Mouse (Mus musculus) fibroblast of lung, adult 2 months (primary cell): ENCODE measurements at regions not wholly inside any gene's neighbourhood (a gene's known extent, or its start where the extent isn't known, plus 50 kb on each side); places are given as distances from the start of the nearest gene placed in this dataset.

Source experiments
- DNase-seq: peaks from one replicate; pipeline ENCODE4 v3.0.0-alpha.2; 2011; ENCODE audit warnings: low read depth

DNA sequence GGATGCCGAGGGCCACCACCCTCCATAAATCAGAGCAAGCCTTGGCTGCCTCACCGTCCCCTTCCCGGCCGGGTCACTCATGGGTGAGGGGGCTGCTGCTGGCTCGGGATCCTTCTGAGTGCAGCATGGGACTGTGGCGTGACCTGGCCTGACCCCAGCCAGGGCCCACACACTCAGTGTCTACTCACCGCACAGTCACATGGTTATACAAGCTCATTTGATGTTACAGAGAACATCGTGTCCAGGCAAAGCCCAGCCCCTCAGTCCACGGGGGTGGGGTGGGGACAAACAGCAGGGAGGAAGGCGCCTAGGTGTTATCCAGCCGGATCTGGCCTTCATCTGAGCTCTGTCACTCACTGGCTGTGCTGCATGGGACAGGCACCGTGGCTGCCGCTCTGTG lies 195.9 kb upstream of the Dio3 start:
- DNase-seq, result no peak

DNA sequence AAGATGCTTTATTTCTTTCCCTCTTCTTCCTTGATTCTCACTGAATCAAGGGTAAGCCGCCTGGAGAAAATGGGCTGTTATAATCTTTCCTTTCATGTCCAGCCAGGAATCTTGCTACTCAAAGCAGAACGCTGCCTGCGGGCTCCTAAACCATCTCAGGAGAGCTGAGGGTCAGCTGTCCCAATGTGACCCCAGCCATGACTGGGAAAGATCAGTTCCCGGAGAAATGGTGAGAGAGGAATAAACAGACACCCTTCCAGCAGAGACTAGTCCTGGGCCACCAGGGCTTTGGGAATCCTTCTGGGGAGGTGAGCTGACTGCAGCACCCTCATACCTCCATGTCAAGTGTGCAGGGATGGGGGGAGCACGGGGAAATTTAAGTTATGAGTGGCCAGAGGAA lies 195.4 kb upstream of the Dio3 start:
- no peak for DNase-seq

DNA sequence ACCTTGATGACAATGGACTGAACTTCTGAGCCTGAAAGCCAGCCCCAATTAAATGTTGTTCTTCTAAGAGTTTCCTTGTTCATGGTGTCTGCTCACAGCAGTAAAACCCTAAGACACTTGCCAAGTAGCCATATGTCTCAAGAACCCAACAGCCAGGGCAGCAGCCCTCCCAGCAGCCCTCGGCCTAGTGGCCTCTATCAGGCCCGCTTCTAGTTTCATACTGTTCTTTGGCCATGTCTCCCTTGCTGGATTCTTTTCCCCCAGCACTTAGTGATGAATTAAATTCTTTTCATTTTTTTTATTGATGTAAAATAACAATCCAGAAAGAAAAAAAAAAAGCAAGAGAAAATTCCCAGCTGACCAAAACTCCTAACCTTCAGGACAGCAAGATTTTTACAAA lies 191.9 kb upstream of the Dio3 start:
- DNase-seq, result no peak

- DNase-seq, result peak; percentile 63
Observed at GRCm38 (mm10) chr12:110087812-110088211, 191.1 kb upstream of the Dio3 start.

DNA sequence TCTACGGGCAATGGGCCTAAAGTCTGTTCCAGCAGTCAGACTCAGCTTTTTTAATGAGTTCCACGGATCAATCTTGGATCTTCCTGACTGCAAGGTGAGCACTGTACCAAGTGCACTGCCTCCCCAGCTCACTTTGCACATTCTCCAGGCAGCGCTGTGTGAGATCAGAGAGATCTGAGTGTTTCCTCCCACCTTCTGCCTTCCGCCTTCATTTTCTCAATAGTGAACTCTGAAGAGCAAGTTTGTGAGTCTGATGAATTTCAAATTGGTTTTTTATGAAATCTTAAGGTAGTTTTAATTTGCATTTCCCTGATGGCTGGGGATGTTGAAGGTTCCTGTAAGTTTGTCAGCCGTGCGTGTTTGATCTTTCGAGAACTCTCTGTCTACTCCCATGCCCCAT lies 176.7 kb upstream of the Dio3 start:
- DNase-seq, result no peak

DNA sequence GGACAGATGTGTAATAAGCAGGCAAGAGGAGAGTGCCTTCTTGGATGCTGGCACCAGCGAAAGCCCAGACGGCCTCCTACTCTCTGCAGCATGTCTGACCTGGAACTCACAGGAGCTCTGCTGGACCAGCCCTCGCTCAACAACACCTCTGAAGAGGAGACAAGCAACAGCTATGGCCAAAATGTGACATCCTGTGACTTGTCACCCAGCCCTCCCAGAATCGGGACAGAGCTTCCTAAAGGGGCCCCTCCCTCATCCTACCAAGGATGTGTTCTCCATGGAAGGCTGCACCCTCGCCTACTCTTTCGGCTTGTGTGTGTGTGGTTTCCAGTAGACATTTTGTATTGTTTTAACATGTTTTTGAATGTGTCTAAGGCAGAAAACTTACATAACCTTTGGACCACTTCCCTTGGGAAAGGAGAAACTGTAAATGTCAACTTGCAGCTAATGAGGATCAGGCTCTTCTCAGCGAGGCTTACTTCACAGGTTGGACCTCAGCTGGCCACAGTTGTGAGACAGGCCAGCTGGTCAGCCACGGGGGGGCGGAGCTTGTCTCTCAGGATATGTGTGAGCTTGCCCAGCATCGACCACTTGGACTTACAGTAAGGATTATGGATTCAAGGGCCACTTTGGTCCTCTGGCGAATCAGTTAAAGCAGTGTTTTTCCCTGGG lies 166.7 kb upstream of the Dio3 start:
- peak; percentile 69 for DNase-seq

DNA sequence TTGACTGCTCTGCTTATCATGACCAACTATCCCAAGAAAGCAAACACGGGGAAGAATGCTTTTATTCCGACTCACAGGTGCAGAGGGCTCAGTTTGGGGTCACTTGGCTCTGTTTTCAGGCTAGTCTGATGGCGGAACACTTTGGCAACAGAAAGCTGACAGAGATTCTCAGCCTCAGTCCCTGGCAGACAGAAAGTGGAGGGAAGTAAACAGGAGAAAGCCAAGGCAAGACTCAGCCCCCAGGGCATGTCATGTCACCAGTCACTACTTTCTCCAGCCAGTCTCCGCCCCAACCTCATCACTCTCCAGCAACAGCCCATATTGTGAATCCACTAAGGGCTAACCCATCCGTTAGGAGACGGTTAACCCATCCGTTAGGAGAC lies 166.2 kb upstream of the Dio3 start:
- no peak for DNase-seq

DNA sequence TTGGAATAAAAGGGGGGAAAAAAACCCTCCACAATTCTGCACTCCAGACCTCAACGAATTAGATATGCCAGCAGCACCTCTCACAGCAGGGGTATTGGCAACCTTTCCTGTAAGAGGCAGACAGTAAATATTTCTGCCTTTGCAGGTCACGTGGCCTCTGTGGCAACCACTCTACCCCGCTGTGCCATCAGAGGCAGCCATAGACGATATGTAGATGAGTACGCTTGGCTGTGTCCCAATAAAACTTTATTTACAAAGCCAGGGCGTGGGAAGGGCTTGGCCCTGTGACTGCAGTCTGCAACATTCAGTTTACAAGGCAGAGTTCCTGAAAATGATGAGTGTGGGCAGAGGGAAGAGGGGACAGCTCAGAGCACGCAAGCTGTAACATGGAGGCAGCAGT lies 158.7 kb upstream of the Dio3 start:
- DNase-seq, result no peak

GRCm38 (mm10) chr12:110122976-110123375 lies 155.9 kb upstream of the Dio3 start:
- peak; percentile 85 for DNase-seq

DNA sequence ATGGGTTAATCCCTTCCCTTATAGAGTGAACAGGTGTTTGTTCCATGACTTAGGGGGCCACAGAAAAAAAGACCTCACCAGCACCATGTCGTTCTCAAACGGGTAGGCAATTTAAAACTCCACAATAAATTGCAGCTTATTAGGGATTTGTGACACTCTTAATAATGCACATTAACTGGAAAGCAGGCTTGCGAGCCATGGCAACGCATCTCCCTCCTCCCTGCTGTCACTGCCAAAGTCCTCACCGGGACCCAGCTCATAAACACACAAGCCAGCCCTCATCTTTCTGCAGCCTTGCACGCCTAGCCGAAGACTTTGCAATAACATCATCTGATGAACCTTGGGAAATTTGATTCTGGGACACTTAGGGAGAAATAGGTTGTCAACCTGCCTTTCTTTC lies 152.3 kb upstream of the Dio3 start:
- no peak for DNase-seq

DNA sequence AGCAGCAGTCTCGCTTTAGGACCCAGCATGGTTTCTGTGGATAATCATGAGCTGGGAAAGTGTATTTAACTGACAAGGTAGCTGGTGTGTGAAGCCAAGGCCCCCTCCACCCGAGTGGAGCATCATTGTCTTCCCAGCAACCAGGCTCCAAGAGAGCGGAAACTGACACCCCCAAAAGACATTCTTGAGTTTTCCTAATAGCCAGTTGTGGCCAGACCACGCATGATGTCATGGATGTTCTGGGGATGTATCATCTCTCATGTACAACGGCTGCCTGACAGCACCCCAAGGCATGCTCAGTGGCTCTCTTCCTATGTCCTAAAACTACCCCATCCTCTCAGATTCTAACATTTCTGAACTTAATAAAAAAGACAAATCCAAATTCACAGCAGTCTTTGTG lies 133.5 kb upstream of the Dio3 start:
- no peak for DNase-seq

- no peak for DNase-seq
Observed at GRCm38 (mm10) chr12:110154225-110154962, 124.5 kb upstream of the Dio3 start.

DNA sequence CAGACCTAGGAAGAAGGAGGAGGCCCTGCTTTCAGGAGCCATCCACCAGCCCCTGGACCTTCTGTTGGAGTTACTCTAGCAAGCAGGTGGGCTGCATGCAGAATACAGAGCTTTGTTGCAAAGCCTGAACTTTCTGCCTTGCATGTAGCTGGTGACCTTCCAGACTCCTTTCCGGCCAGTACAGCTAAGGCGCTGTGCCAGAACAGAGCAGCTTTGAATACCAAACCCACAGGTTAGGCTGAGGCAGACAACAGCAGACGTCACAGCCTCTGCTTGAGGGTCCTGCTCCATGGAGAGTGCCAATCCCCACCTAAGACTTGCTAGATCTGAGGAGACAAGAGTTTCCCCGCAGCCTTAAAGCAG lies 123.9 kb upstream of the Dio3 start:
- DNase-seq, result no peak

GRCm38 (mm10) chr12:110156441-110156840 lies 122.4 kb upstream of the Dio3 start:
- DNase-seq, result no peak

DNA sequence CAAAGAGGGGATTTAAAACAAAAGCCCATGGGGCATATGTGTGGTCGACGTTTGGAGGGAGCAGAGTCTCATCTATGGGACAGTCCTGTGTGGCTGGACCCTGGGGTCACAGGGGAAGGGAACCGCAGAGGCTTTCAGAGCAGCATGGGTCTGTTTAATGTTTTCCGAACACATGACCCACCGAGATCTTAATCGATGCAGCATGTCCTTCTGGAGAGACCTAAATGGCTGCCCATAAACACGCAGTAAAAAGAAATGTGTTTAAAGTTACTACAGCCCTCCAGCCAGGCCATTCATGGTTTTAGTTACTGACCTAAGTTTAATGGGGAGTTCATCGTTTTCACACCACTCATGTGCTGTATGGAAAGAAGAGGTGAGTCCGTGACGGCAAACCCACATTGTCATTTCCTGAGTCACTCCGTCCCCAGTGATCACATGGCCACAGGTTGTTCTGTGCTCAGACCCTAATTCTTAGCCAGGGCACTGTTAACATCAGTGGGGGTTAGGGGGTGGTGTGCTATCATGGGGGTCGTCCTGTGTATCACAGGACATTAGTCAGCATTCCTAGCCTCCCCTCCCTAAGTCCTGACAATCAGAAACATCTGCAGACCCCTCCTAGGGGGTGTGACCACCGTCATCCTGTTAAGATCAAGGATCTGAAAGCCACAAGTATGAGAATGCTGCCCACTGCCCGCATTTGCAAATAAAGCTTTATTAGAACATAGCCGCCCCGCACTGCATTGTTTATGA lies 120.7 kb upstream of the Dio3 start:
- no peak for DNase-seq

DNA sequence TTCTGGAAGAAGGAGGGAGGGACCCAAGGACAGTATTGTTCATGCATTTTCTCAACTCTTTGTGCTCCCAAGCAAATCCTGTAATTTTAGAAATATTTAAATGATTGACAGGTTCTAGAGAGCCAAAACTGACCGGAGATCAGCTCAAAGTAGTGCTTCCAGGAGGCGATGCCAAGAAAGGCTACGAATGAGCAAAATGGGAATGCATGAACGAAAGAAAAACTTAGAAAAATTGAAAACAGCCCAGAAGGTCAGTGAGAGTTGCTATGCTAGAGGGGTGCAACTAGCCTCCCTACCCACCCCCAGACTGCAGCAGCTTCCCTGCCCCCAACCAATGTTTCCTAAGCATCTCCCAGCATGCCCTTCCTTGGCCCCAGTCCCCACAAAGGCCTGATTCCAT lies 117.6 kb upstream of the Dio3 start:
- DNase-seq, result no peak

- DNase-seq, result no peak
Observed at GRCm38 (mm10) chr12:110165462-110165861, 113.4 kb upstream of the Dio3 start.

- no peak for DNase-seq
Observed at GRCm38 (mm10) chr12:110168407-110168806, 110.5 kb upstream of the Dio3 start.

- DNase-seq, result no peak
Observed at GRCm38 (mm10) chr12:110169261-110169660, 109.6 kb upstream of the Dio3 start.

DNA sequence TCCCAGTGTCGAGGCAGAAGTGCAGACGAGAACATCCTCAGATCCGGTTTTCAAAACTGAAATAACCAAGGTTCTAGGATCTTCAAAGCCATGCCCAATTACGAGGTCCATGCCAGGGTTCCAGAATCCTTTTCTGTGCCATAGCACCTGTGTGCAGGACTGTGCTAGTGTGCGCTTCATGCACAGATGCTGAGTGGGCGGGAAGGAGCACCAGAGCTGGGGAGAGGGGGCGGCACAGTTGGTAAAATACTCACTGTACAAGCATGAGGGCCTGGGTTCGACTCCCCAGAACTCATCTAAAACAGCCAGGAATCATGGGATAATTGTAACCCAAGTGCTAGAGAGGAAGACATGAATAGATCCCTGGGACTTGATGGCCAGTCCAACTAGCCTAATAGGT lies 108.4 kb upstream of the Dio3 start:
- DNase-seq, result no peak

DNA sequence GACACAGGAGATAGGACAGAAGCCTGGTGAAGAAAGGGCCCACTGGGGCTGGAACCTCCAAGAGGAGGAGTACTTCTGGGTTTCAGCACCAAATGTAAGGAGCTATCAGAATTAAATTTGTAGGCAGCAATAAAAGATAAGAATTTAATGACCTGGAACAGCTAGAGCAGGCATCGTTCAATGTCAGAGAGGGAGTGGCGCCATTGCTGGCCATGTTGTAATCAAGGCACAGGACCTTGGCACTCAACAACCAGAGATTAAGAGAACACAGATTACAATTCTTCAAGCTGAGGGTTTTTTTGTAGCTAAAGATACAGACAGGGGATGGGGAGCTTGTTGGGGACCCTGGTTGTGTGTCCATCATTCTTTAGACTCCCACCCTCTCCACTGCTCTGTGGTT lies 101.0 kb upstream of the Dio3 start:
- DNase-seq, result no peak

GRCm38 (mm10) chr12:110183473-110183872 lies 95.4 kb upstream of the Dio3 start:
- DNase-seq, result no peak

- DNase-seq, result no peak
Observed at GRCm38 (mm10) chr12:110185399-110185798, 93.5 kb upstream of the Dio3 start.
